Mouse (Mus musculus) limb, embryonic 11.5 days (tissue): ENCODE data around the gene Adamtsl1. TPM values are rescaled to one million over a fixed set of nuclear protein-coding genes. Genes with fewer than 3 reads are reported as not detected.

Source experiments
- ATAC-seq: fragments of 200-750 bp; cut with Nextera tagmentation; 2 replicates; pipeline ENCODE4 v1.8.0; 2017; ENCODE audit warnings: low read depth; ENCODE audit not compliant: insufficient number of reproducible peaks, low FRiP score, low TSS enrichment
- DNase-seq: peaks from one replicate; pipeline ENCODE4 v3.0.0-alpha.2; 2015; ENCODE audit warnings: low spot score
- H3K27ac ChIP-seq: fragments of 300-500 bp; sonication (generic); replicated peaks from 2 replicates; pipeline ENCODE4 v1.5.1; 2014; ENCODE audit warnings: low read depth, mild to moderate bottlenecking, low read length
- H3K27me3 ChIP-seq: fragments of 300-500 bp; sonication (generic); 2 replicates; pipeline ENCODE4 v1.6.1; 2014; ENCODE audit warnings: mild to moderate bottlenecking, low read length, mixed read lengths; ENCODE audit not compliant: control insufficient read depth, insufficient read depth
- H3K36me3 ChIP-seq: fragments of 300-500 bp; sonication (generic); 2 replicates; pipeline ENCODE4 v1.6.1; 2014; ENCODE audit warnings: mild to moderate bottlenecking, low read length, moderate library complexity, mixed read lengths; ENCODE audit not compliant: control insufficient read depth, insufficient read depth
- H3K4me1 ChIP-seq: fragments of 300-500 bp; sonication (generic); 2 replicates; pipeline ENCODE4 v1.6.1; 2014; ENCODE audit warnings: low read length, mixed read lengths; ENCODE audit not compliant: control insufficient read depth, insufficient read depth
- H3K4me2 ChIP-seq: fragments of 300-500 bp; sonication (generic); 2 replicates; pipeline ENCODE4 v1.6.1; 2014; ENCODE audit warnings: low read depth, mild to moderate bottlenecking, moderate library complexity; ENCODE audit not compliant: severe bottlenecking
- H3K4me3 ChIP-seq: fragments of 300-500 bp; sonication (generic); 2 replicates; pipeline ENCODE4 v1.5.1; 2014; ENCODE audit warnings: low read depth, low read length
- H3K9ac ChIP-seq: fragments of 300-500 bp; sonication (generic); 2 replicates; pipeline ENCODE4 v1.6.1; 2014; ENCODE audit warnings: mild to moderate bottlenecking, low read length
- H3K9me3 ChIP-seq: fragments of 300-500 bp; sonication (generic); 2 replicates; pipeline ENCODE4 v1.6.1; 2016; ENCODE audit warnings: low read length; ENCODE audit not compliant: control insufficient read depth
- WGBS: fragments of 180-500 bp; shearing (Covaris S2); extraction: QIAGEN DNeasy Blood & Tissue Kit; methylation state at CpG from one replicate; pipeline ENCODE4 v1.1.7; 2014; 5-methylcytosine and 5-hydroxymethylcytosine counted together
- polyA plus RNA-seq: library from polyadenylated mRNA; unstranded; fragments of >200 nt; fragmentation: Nextera tagmentation; extraction: Ambion mirVana; gene quantifications from 2 replicates; pipeline ENCODE4 v1.2.1, GENCODE M21; 2014

The Adamtsl1 gene
- polyA plus RNA-seq, 1 experiment from 2014 or later = 5.8 TPM

- ATAC-seq = no peak
- no peak overlapping the region for H3K4me2 ChIP-seq
- WGBS = 68% methylated on average over 1 of the region's 1 CpGs
These were observed 589.2 kb downstream of the Adamtsl1 start for GRCm38 (mm10) chr4:86103207-86103606.

GRCm38 (mm10) chr4:86108325-86108724, 594.4 kb downstream of the Adamtsl1 start:
- Histone ChIP-seq H3K27me3 (no peaks in the 10 kb centered on the region), H3K9ac (no peak overlapping the region), H3K4me1 (no peaks in the 10 kb centered on the region), H3K27ac (no peak overlapping the region), H3K4me3 (no peak overlapping the region), H3K4me2 (no peak overlapping the region), H3K36me3 (no peaks in the 10 kb centered on the region), H3K9me3 (no peaks in the 10 kb centered on the region)
- ATAC-seq (no peak), DNase-seq (no peak)
- 84% methylated on average over 4 of the region's 4 CpGs for WGBS

More at GRCm38 (mm10) chr4:86103207-86103606, 589.2 kb downstream of the Adamtsl1 start:
- Histone ChIP-seq H3K4me3 (no peak overlapping the region), H3K9ac (no peak overlapping the region), H3K36me3 (no peaks in the 10 kb centered on the region), H3K4me1 (no peaks in the 10 kb centered on the region), H3K27me3 (no peaks in the 10 kb centered on the region), H3K9me3 (no peaks in the 10 kb centered on the region), H3K27ac (no peak overlapping the region)
- no peak for DNase-seq

- Histone ChIP-seq H3K27me3 (no peaks in the 10 kb centered on the region), H3K9ac (no peak overlapping the region), H3K27ac (no peak overlapping the region), H3K4me2 (no peak overlapping the region), H3K4me1 (no peaks in the 10 kb centered on the region), H3K9me3 (no peaks in the 10 kb centered on the region), H3K4me3 (no peak overlapping the region), H3K36me3 (no peaks in the 10 kb centered on the region)
- 20% methylated on average over 2 of the region's 2 CpGs for WGBS
- no peak for ATAC-seq
- DNase-seq = no peak
These were observed 605.1 kb downstream of the Adamtsl1 start for GRCm38 (mm10) chr4:86119067-86119466.

GRCm38 (mm10) chr4:86122431-86122830, 608.5 kb downstream of the Adamtsl1 start:
- Histone ChIP-seq H3K4me2 (no peak overlapping the region), H3K36me3 (no peaks in the 10 kb centered on the region), H3K9me3 (no peaks in the 10 kb centered on the region), H3K9ac (no peak overlapping the region), H3K4me1 (no peaks in the 10 kb centered on the region), H3K27me3 (no peaks in the 10 kb centered on the region), H3K27ac (no peak overlapping the region), H3K4me3 (no peak overlapping the region)
- 52% methylated on average over 5 of the region's 5 CpGs for WGBS
- ATAC-seq (no peak), DNase-seq (no peak)

- no peaks in the 10 kb centered on the region for H3K36me3 ChIP-seq
- H3K9me3 ChIP-seq = no peaks in the 10 kb centered on the region
- ATAC-seq (no peak), DNase-seq (no peak)
- no peak overlapping the region for H3K4me3 ChIP-seq
- no peaks in the 10 kb centered on the region for H3K27me3 ChIP-seq
- WGBS = 48% methylated on average over 3 of the region's 3 CpGs
- no peaks in the 10 kb centered on the region for H3K4me1 ChIP-seq
- H3K27ac ChIP-seq = no peak overlapping the region
- H3K4me2 ChIP-seq = no peak overlapping the region
- H3K9ac ChIP-seq = no peak overlapping the region
These were observed 610.4 kb downstream of the Adamtsl1 start for GRCm38 (mm10) chr4:86124374-86124773.

GRCm38 (mm10) chr4:86126636-86127035, 612.7 kb downstream of the Adamtsl1 start:
- DNase-seq (no peak), ATAC-seq (no peak)
- no peaks in the 10 kb centered on the region for H3K27me3 ChIP-seq
- 72% methylated on average over 2 of the region's 2 CpGs for WGBS
- H3K27ac ChIP-seq = no peak overlapping the region
- no peaks in the 10 kb centered on the region for H3K4me1 ChIP-seq
- H3K36me3 ChIP-seq = no peaks in the 10 kb centered on the region
- no peak overlapping the region for H3K4me3 ChIP-seq
- no peaks in the 10 kb centered on the region for H3K9me3 ChIP-seq
- no peak overlapping the region for H3K9ac ChIP-seq
- no peak overlapping the region for H3K4me2 ChIP-seq

GRCm38 (mm10) chr4:86158551-86158950, 644.6 kb downstream of the Adamtsl1 start:
- DNase-seq (no peak), ATAC-seq (no peak)
- Histone ChIP-seq H3K9ac (no peak overlapping the region), H3K4me3 (no peak overlapping the region), H3K36me3 (no peaks in the 10 kb centered on the region), H3K27ac (no peak overlapping the region), H3K9me3 (no peaks in the 10 kb centered on the region), H3K4me1 (no peaks in the 10 kb centered on the region), H3K27me3 (no peaks in the 10 kb centered on the region), H3K4me2 (no peak overlapping the region)
- 91% methylated on average over 4 of the region's 4 CpGs for WGBS

GRCm38 (mm10) chr4:86159362-86159761, 645.4 kb downstream of the Adamtsl1 start:
- no peaks in the 10 kb centered on the region for H3K27me3 ChIP-seq
- no peak overlapping the region for H3K9ac ChIP-seq
- no peaks in the 10 kb centered on the region for H3K36me3 ChIP-seq
- no peak overlapping the region for H3K4me2 ChIP-seq
- WGBS = 65% methylated on average over 1 of the region's 1 CpGs
- ATAC-seq (no peak), DNase-seq (no peak)
- no peaks in the 10 kb centered on the region for H3K9me3 ChIP-seq
- H3K27ac ChIP-seq = no peak overlapping the region
- no peak overlapping the region for H3K4me3 ChIP-seq
- no peaks in the 10 kb centered on the region for H3K4me1 ChIP-seq

- Histone ChIP-seq H3K4me2 (no peak overlapping the region), H3K4me3 (no peak overlapping the region), H3K9ac (no peak overlapping the region), H3K4me1 (no peaks in the 10 kb centered on the region), H3K27ac (no peak overlapping the region), H3K27me3 (no peaks in the 10 kb centered on the region), H3K36me3 (no peaks in the 10 kb centered on the region), H3K9me3 (no peaks in the 10 kb centered on the region)
- 91% methylated on average over 10 of the region's 10 CpGs for WGBS
- no peak for DNase-seq
- ATAC-seq = no peak
These were observed 656.8 kb downstream of the Adamtsl1 start for GRCm38 (mm10) chr4:86170763-86171162.
